Mouse (Mus musculus): ENCODE measurements around the gene Plppr5.

Plppr5 gene

GRCm38 (mm10) chr3:117708788-117709187 is 134.2 kb downstream of the Plppr5 start:
- DNase-seq = no peak

GRCm38 (mm10) chr3:117716534-117717280 is 142.1 kb downstream of the Plppr5 start:
- no peak for DNase-seq

GRCm38 (mm10) chr3:117723390-117723789 is 148.8 kb downstream of the Plppr5 start:
- no peak for DNase-seq

- no peak for DNase-seq
Observed at GRCm38 (mm10) chr3:117724521-117724920, 149.9 kb downstream of the Plppr5 start.

GRCm38 (mm10) chr3:117725501-117725900 is 150.9 kb downstream of the Plppr5 start:
- no peak for DNase-seq

- no peak for DNase-seq
Observed at GRCm38 (mm10) chr3:117728136-117728535, 153.5 kb downstream of the Plppr5 start.

GRCm38 (mm10) chr3:117729121-117730072 is 154.8 kb downstream of the Plppr5 start:
- DNase-seq = no peak

GRCm38 (mm10) chr3:117731545-117731944 is 156.9 kb downstream of the Plppr5 start:
- no peak for DNase-seq

- no peak for DNase-seq
Observed at GRCm38 (mm10) chr3:117732661-117733060, 158.0 kb downstream of the Plppr5 start.
